ENCODE assay signal across 32 mouse cellular contexts in the genomic region with DNA sequence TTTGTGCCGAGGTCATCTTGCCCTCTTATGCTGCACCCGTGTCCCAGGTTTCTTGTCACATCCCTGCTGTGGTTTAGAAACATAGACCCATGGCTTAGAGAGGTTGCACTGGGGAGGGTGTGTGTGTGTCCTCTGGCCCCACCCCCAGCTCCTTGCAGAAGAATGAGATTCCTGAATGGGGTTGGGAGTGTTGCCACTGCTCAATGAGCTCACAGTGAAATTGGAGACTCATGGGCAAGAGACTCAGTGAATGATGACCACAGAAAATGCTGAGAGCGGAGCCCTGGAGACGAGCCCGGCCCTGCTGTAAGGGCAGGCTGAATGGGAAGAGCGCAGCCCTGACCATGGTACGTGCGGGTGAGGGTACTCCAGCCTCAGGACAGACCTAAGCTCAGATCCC. TPM values are rescaled to one million over a fixed set of nuclear protein-coding genes. Genes with fewer than 3 reads are reported as not detected.
DNase-seq lines count a peak whose midpoint lies in the region; ATAC-seq and TF ChIP-seq lines count a peak whose summit lies in the region.
"Had no signal": no experiment of that assay in that cellular context is flagged by ENCODE, and none has a peak within 500 bp of the region (broad histone marks: within the 10 kb centered on the region; RNA-seq: fewer than 3 reads in every experiment).

No protein-coding gene starts in this region.

- no peaks in the 10 kb centered on the region for H3K36me3 ChIP-seq in hindbrain, postnatal 0 days (ENCODE audit: insufficient read depth, low read length)
- H3K36me3 ChIP-seq in hindbrain, embryonic 13.5 days: no peaks in the 10 kb centered on the region
- H3K36me3 ChIP-seq in C2C12 (ENCODE audit: control insufficient read depth, insufficient read depth): no peaks in the 10 kb centered on the region
- H3K36me3 ChIP-seq: embryonic facial prominence, embryonic 12.5 days; embryonic facial prominence, embryonic 15.5 days; forebrain, embryonic 12.5 days; forebrain, embryonic 15.5 days; G1E; hindbrain, embryonic 12.5 days had no signal

- H3K9me3 ChIP-seq in hindbrain, postnatal 0 days (ENCODE audit: low read length): no peaks in the 10 kb centered on the region
- H3K9me3 ChIP-seq in hindbrain, embryonic 13.5 days: no peaks in the 10 kb centered on the region
- H3K9me3 ChIP-seq: embryonic facial prominence, embryonic 12.5 days; embryonic facial prominence, embryonic 15.5 days; forebrain, embryonic 12.5 days; forebrain, embryonic 15.5 days; G1E; hindbrain, embryonic 12.5 days had no signal

- no peak for TF ChIP-seq CTCF in hindbrain, postnatal 0 days (IDR thresholded peaks at IDR 0.05; ENCODE audit: low read depth)
- TF ChIP-seq CTCF in C2C12 (IDR thresholded peaks at IDR 0.05; ENCODE audit: control insufficient read depth, insufficient read depth, insufficient read length): no peak
- TF ChIP-seq CTCF in gastrocnemius, adult 2 months (IDR thresholded peaks at IDR 0.05): no peak

- WGBS in hindbrain, postnatal 0 days: 39% methylated on average over 8 of the region's 8 CpGs
- 37% methylated on average over 8 of the region's 8 CpGs for WGBS in hindbrain, embryonic 13.5 days

- no peak overlapping the region for H3K9ac ChIP-seq in hindbrain, postnatal 0 days (replicated peaks; ENCODE audit: low read length)
- no peak overlapping the region for H3K9ac ChIP-seq in hindbrain, embryonic 13.5 days
- H3K9ac ChIP-seq: embryonic facial prominence, embryonic 12.5 days; embryonic facial prominence, embryonic 15.5 days; forebrain, embryonic 12.5 days; forebrain, embryonic 15.5 days; hindbrain, embryonic 12.5 days had no signal

- H3K4me3 ChIP-seq in hindbrain, postnatal 0 days (ENCODE audit: low read length): no peak overlapping the region
- no peak overlapping the region for H3K4me3 ChIP-seq in hindbrain, embryonic 13.5 days
- H3K4me3 ChIP-seq in C2C12 (ENCODE audit: insufficient read depth, poor library complexity, severe bottlenecking): no peak overlapping the region
- no peak overlapping the region for H3K4me3 ChIP-seq in gastrocnemius, adult 2 months
- H3K4me3 ChIP-seq: embryonic facial prominence, embryonic 12.5 days; embryonic facial prominence, embryonic 15.5 days; erythroblast, embryonic 14.5 days; forebrain, embryonic 12.5 days; forebrain, embryonic 15.5 days; hindbrain, embryonic 12.5 days had no signal

- H3K27me3 ChIP-seq in hindbrain, postnatal 0 days (ENCODE audit: insufficient read depth, low read length): no peaks in the 10 kb centered on the region
- peaks cover 9% of the 10 kb centered on the region for H3K27me3 ChIP-seq in hindbrain, embryonic 13.5 days
- peaks cover 53% of the 10 kb centered on the region for H3K27me3 ChIP-seq in C2C12 (ENCODE audit: control insufficient read depth, insufficient read depth, insufficient read length)
- H3K27me3 ChIP-seq: embryonic facial prominence, embryonic 12.5 days; embryonic facial prominence, embryonic 15.5 days; forebrain, embryonic 15.5 days had no signal

- H3K4me1 ChIP-seq in hindbrain, postnatal 0 days (ENCODE audit: insufficient read depth, low read length): peaks cover 2% of the 10 kb centered on the region; the same call in 1 of the 2 replicates
- H3K4me1 ChIP-seq in hindbrain, embryonic 13.5 days (replicated peaks): peaks cover 5% of the 10 kb centered on the region
- H3K4me1 ChIP-seq: embryonic facial prominence, embryonic 12.5 days; embryonic facial prominence, embryonic 15.5 days; forebrain, embryonic 12.5 days; forebrain, embryonic 15.5 days; hindbrain, embryonic 12.5 days had no signal

- H3K4me2 ChIP-seq in hindbrain, postnatal 0 days (ENCODE audit: low read depth, low read length): no peak overlapping the region
- H3K4me2 ChIP-seq in hindbrain, embryonic 13.5 days: no peak overlapping the region
- H3K4me2 ChIP-seq: embryonic facial prominence, embryonic 12.5 days; embryonic facial prominence, embryonic 15.5 days; forebrain, embryonic 12.5 days; forebrain, embryonic 15.5 days; heart, embryonic 11.5 days; hindbrain, embryonic 12.5 days had no signal

- H3K79me2 ChIP-seq in C2C12 (ENCODE audit: control insufficient read depth, insufficient read depth): no peaks in the 10 kb centered on the region

- no peaks in the 10 kb centered on the region for H3K79me3 ChIP-seq in C2C12 (ENCODE audit: low read depth)

- ATAC-seq in hindbrain, postnatal 0 days: peak; percentile 47; the same call in 1 of the 2 replicates
- ATAC-seq in hindbrain, embryonic 13.5 days (ENCODE audit: low FRiP score): no peak
- ATAC-seq: forebrain, embryonic 15.5 days; hindbrain, embryonic 16.5 days had no signal

- peak overlapping the region; percentile 21 for H3ac ChIP-seq in C2C12 (ENCODE audit: control insufficient read depth, insufficient read length, low read depth)

- no peak for DNase-seq in hindbrain, postnatal 0 days (ENCODE audit: low spot score)
- peak; percentile 71 for DNase-seq in R1 (ENCODE audit: low read depth, low spot score)
- no peak for DNase-seq in gastrocnemius, adult 2 months
- no peak for DNase-seq in layer of hippocampus, adult 18-20 months (ENCODE audit: low spot score in 2 of 2)
- DNase-seq: adrenal gland, adult 2 months; adrenal gland, postnatal 14 days; cerebellum, adult 11 months; cerebellum, adult 2 months; cerebellum, adult 9-11 months; cerebellum, postnatal 25 days; gastrocnemius, postnatal 10 days; heart, adult 11 months; kidney, adult 11 months; kidney, adult 8-10 months had no signal

- intact Hi-C loops in gastrocnemius, adult 2 months (cut with DNase I): no loop called here

- no peak overlapping the region for H3K27ac ChIP-seq in hindbrain, postnatal 0 days
- H3K27ac ChIP-seq in hindbrain, embryonic 13.5 days: no peak overlapping the region
- no peak overlapping the region for H3K27ac ChIP-seq in gastrocnemius, adult 2 months
- H3K27ac ChIP-seq: embryonic facial prominence, embryonic 12.5 days; embryonic facial prominence, embryonic 15.5 days; forebrain, embryonic 12.5 days; forebrain, embryonic 15.5 days; hindbrain, embryonic 12.5 days had no signal

TF ChIP-seq in C2C12, 6 proteins besides CTCF, POLR2A, EP300 and RAD21:
- TF ChIP-seq FOSL1 (IDR thresholded peaks at IDR 0.05; ENCODE audit: insufficient read depth, low read length, poor library complexity, severe bottlenecking): no peak
- TF ChIP-seq CEBPB (IDR thresholded peaks at IDR 0.05; ENCODE audit: low read depth): no peak
- no peak for TF ChIP-seq MYOD1 (IDR thresholded peaks at IDR 0.05; ENCODE audit: control insufficient read depth, insufficient read length, low read depth)

RNA-seq across cellular contexts. Expression of a gene that starts 20.4 kb away (rescaled TPM):
- 22.5 and 24.4 TPM in 2 replicates for total RNA-seq in hindbrain, postnatal 0 days (2014; rRNA removed)
- polyA plus RNA-seq in hindbrain, postnatal 0 days (2015; fragmentation: Nextera tagmentation; extraction: Ambion mirVana): 19.8 and 21.6 TPM in 2 replicates
- 10.5 and 10.7 TPM in 2 replicates for polyA plus RNA-seq in hindbrain, embryonic 13.5 days (2015; fragmentation: Nextera tagmentation; extraction: Ambion mirVana)
- 0.02 TPM for polyA plus RNA-seq in C2C12 (2012; fragmentation: generic; extraction: Trizol)
- total RNA-seq in gastrocnemius, adult 2 months (2021): not detected
- total RNA-seq in layer of hippocampus, adult 18-20 months (2021): 10 to 100 TPM; 34.4 to 34.9 TPM
- total RNA-seq: CH12.LX; common myeloid progenitor, adult 5-6 weeks; heart, adult 8-10 months; heart, postnatal 25 days; hematopoietic stem cell, adult 5-6 weeks had no signal
- polyA plus RNA-seq: erythroblast, embryonic 14.5 days; G1E; heart, embryonic 14.5 days; heart, postnatal 0 days had no signal

RNA-seq across cellular contexts. Expression of a gene that starts 33.7 kb away (rescaled TPM):
- 38.5 and 38.8 TPM in 2 replicates for total RNA-seq in hindbrain, postnatal 0 days (2014; rRNA removed)
- 122 and 123 TPM in 2 replicates for polyA plus RNA-seq in hindbrain, postnatal 0 days (2015; fragmentation: Nextera tagmentation; extraction: Ambion mirVana)
- polyA plus RNA-seq in hindbrain, embryonic 13.5 days (2015; fragmentation: Nextera tagmentation; extraction: Ambion mirVana): 106 and 111 TPM in 2 replicates
- polyA plus RNA-seq in C2C12 (2012; fragmentation: generic; extraction: Trizol): 34.5 TPM
- 10 to 100 TPM; 11.7 to 16.0 TPM for total RNA-seq in gastrocnemius, adult 2 months (2021)
- total RNA-seq in layer of hippocampus, adult 18-20 months (2021): 10 to 100 TPM; 19.5 to 21.8 TPM

Comparison
In these comparisons a context has a peak if more than half of its experiments do, and no peak if none do; other contexts are left out.
1. RNA of a gene that starts 20.4 kb away (total RNA-seq): 34.4 to 34.9 TPM in layer of hippocampus, adult 18-20 months and 22.5 to 24.4 TPM in hindbrain, postnatal 0 days; not detected in gastrocnemius, adult 2 months; every median in the first group is over 10 times any median in the second.